In the genomic region with DNA sequence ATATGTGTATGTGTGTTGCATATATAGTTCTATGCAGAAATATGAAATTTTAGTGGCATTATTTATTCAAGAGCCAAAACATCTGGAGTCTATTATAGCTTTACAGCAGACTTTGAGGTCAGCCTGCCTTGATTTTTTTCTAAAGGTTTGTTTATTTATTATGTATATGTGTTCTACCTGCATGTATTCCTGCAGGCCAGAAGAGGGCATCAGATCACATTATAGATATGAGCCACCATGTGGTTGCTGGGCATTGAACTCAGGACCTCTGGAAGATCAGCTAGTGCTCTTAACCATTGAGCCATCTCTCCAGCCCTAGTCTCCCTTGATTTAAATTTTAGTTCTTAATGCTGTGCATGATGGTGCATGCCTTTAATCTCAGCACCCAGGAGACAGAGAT, we compare ENCODE assay signal across 20 mouse cellular contexts. TPM values are rescaled to one million over a fixed set of nuclear protein-coding genes. Genes with fewer than 3 reads are reported as not detected.
DNase-seq lines count a peak whose midpoint lies in the region; ATAC-seq and TF ChIP-seq lines count a peak whose summit lies in the region.
"Had no signal": no experiment of that assay in that cellular context is flagged by ENCODE, and none has a peak within 500 bp of the region (broad histone marks: within the 10 kb centered on the region; RNA-seq: fewer than 3 reads in every experiment).

No protein-coding gene starts in this region.

- peak; percentile 49 for TF ChIP-seq CTCF in intestine, postnatal 0 days (IDR thresholded peaks at IDR 0.05; ENCODE audit: low read depth)
- peak; percentile 47 for TF ChIP-seq CTCF in midbrain, postnatal 0 days (IDR thresholded peaks at IDR 0.05)
- peak; percentile 58 for TF ChIP-seq CTCF in Patski (IDR thresholded peaks at IDR 0.05)

- DNase-seq in midbrain, postnatal 0 days (ENCODE audit: low spot score): no peak
- DNase-seq in Patski (ENCODE audit: low read depth, low spot score): no peak
- DNase-seq in cerebellum, postnatal 14 days: no peak
- DNase-seq in spleen, postnatal 36 days (ENCODE audit: low spot score in 2 of 2): no peak
- DNase-seq: adrenal gland, postnatal 14 days; cerebellum, adult 9-11 months; gastrocnemius, postnatal 36 days; lung, adult 2 months; lung, postnatal 4 days; retina, postnatal 1 day; right cerebral cortex, postnatal 4 days had no signal

- in situ Hi-C loops in Patski (cut with MboI; ENCODE audit: low pct_unique_long_range_greater_than_20kb): no loop called here

- no peak overlapping the region for H3K4me2 ChIP-seq in intestine, postnatal 0 days (replicated peaks; ENCODE audit: low read depth)
- no peak overlapping the region for H3K4me2 ChIP-seq in intestine, embryonic 15.5 days (replicated peaks)
- H3K4me2 ChIP-seq in midbrain, postnatal 0 days (ENCODE audit: low read depth, low read length, poor library complexity, severe bottlenecking): no peak overlapping the region
- H3K4me2 ChIP-seq in midbrain, embryonic 16.5 days (ENCODE audit: low read length): no peak overlapping the region
- H3K4me2 ChIP-seq: embryonic facial prominence, embryonic 12.5 days; kidney, embryonic 15.5 days had no signal

- H3K9me3 ChIP-seq in intestine, postnatal 0 days (ENCODE audit: control insufficient read depth): no peaks in the 10 kb centered on the region
- H3K9me3 ChIP-seq in intestine, embryonic 15.5 days: no peaks in the 10 kb centered on the region
- H3K9me3 ChIP-seq in midbrain, postnatal 0 days (ENCODE audit: low read length): no peaks in the 10 kb centered on the region
- H3K9me3 ChIP-seq in midbrain, embryonic 16.5 days (replicated peaks; ENCODE audit: control insufficient read depth, low read length, poor library complexity, severe bottlenecking): no peaks in the 10 kb centered on the region
- H3K9me3 ChIP-seq: embryonic facial prominence, embryonic 12.5 days; heart, embryonic 10.5 days; kidney, embryonic 15.5 days had no signal

- H3K9ac ChIP-seq in intestine, postnatal 0 days (ENCODE audit: low read depth, low read length): no peak overlapping the region
- H3K9ac ChIP-seq in intestine, embryonic 15.5 days: no peak overlapping the region
- no peak overlapping the region for H3K9ac ChIP-seq in midbrain, postnatal 0 days (replicated peaks; ENCODE audit: low read length, poor library complexity, severe bottlenecking)
- H3K9ac ChIP-seq in midbrain, embryonic 16.5 days (ENCODE audit: low read depth, low read length): no peak overlapping the region
- H3K9ac ChIP-seq: embryonic facial prominence, embryonic 12.5 days; kidney, embryonic 15.5 days had no signal

- H3K4me3 ChIP-seq in intestine, postnatal 0 days (ENCODE audit: low read depth, low read length): no peak overlapping the region
- no peak overlapping the region for H3K4me3 ChIP-seq in intestine, embryonic 15.5 days (replicated peaks)
- H3K4me3 ChIP-seq in midbrain, postnatal 0 days (ENCODE audit: low read depth, low read length): no peak overlapping the region
- H3K4me3 ChIP-seq in midbrain, embryonic 16.5 days (ENCODE audit: low read depth, low read length): no peak overlapping the region
- H3K4me3 ChIP-seq: embryonic facial prominence, embryonic 12.5 days; erythroblast, embryonic 14.5 days; heart, embryonic 10.5 days; kidney, embryonic 15.5 days had no signal

- no peaks in the 10 kb centered on the region for H3K27me3 ChIP-seq in intestine, postnatal 0 days (replicated peaks; ENCODE audit: control insufficient read depth, insufficient read depth, low read length)
- H3K27me3 ChIP-seq in intestine, embryonic 15.5 days (replicated peaks): no peaks in the 10 kb centered on the region
- H3K27me3 ChIP-seq in midbrain, postnatal 0 days (ENCODE audit: insufficient read depth, low read length): no peaks in the 10 kb centered on the region
- H3K27me3 ChIP-seq in midbrain, embryonic 16.5 days (ENCODE audit: control insufficient read depth, insufficient read depth, low read depth, low read length): no peaks in the 10 kb centered on the region
- no peaks in the 10 kb centered on the region for H3K27me3 ChIP-seq in Patski
- H3K27me3 ChIP-seq: embryonic facial prominence, embryonic 12.5 days; kidney, embryonic 15.5 days had no signal

- ATAC-seq in intestine, postnatal 0 days: no peak
- ATAC-seq in intestine, embryonic 15.5 days: no peak
- no peak for ATAC-seq in midbrain, postnatal 0 days (ENCODE audit: low FRiP score)
- no peak for ATAC-seq in midbrain, embryonic 16.5 days
- ATAC-seq in Patski: no peak
- ATAC-seq: activated CD4-positive, CD25-positive, alpha-beta regulatory T cell, adult 4 months; forebrain, embryonic 14.5 days had no signal

- peaks cover 61% of the 10 kb centered on the region for H3K36me3 ChIP-seq in intestine, postnatal 0 days (ENCODE audit: control insufficient read depth, insufficient read depth)
- H3K36me3 ChIP-seq in intestine, embryonic 15.5 days: peaks cover 29% of the 10 kb centered on the region
- peaks cover 47% of the 10 kb centered on the region for H3K36me3 ChIP-seq in midbrain, postnatal 0 days (ENCODE audit: insufficient read depth, low read length)
- H3K36me3 ChIP-seq in midbrain, embryonic 16.5 days (ENCODE audit: control insufficient read depth, insufficient read depth, low read length): peaks cover 34% of the 10 kb centered on the region

- POLR2A ChIA-PET in Patski (lab: Charles Lee): interaction anchor here (0.6 kb wide), 1 partner anchor 9 kb away, joined by 3 read pairs; no protein-coding TSS in a partner anchor

- CTCF ChIA-PET in Patski (lab: Charles Lee): interaction anchor here (1.3 kb wide), 1 partner anchor 23 kb away, joined by 6 read pairs; no protein-coding TSS in a partner anchor

- no peaks in the 10 kb centered on the region for H3K4me1 ChIP-seq in intestine, postnatal 0 days (replicated peaks; ENCODE audit: control insufficient read depth, insufficient read depth, low read length)
- H3K4me1 ChIP-seq in intestine, embryonic 15.5 days (replicated peaks): no peaks in the 10 kb centered on the region
- no peaks in the 10 kb centered on the region for H3K4me1 ChIP-seq in midbrain, postnatal 0 days (ENCODE audit: insufficient read depth, low read length)
- no peaks in the 10 kb centered on the region for H3K4me1 ChIP-seq in midbrain, embryonic 16.5 days (ENCODE audit: control insufficient read depth, insufficient read depth, low read length)
- H3K4me1 ChIP-seq: embryonic facial prominence, embryonic 12.5 days; heart, embryonic 10.5 days; kidney, embryonic 15.5 days had no signal

- H3K27ac ChIP-seq in intestine, postnatal 0 days (ENCODE audit: low read depth, low read length): no peak overlapping the region
- H3K27ac ChIP-seq in intestine, embryonic 15.5 days: no peak overlapping the region
- H3K27ac ChIP-seq in midbrain, postnatal 0 days (ENCODE audit: low read depth, low read length): no peak overlapping the region
- H3K27ac ChIP-seq in midbrain, embryonic 16.5 days (ENCODE audit: low read length): no peak overlapping the region
- H3K27ac ChIP-seq: embryonic facial prominence, embryonic 12.5 days; heart, embryonic 10.5 days; kidney, embryonic 15.5 days had no signal

RNA-seq across cellular contexts. Expression of gene Nde1, which starts 15.4 kb away (rescaled TPM):
- 18.5 TPM in 2 replicates for polyA plus RNA-seq in intestine, postnatal 0 days (2015; fragmentation: Nextera tagmentation; extraction: Ambion mirVana)
- polyA plus RNA-seq in intestine, embryonic 15.5 days (2015; fragmentation: Nextera tagmentation; extraction: Ambion mirVana): 68.7 and 70.0 TPM in 2 replicates
- 10.5 and 14.6 TPM in 2 replicates for total RNA-seq in midbrain, postnatal 0 days (2014; rRNA removed)
- 10.7 and 12.0 TPM in 2 replicates for polyA plus RNA-seq in midbrain, postnatal 0 days (2015; fragmentation: Nextera tagmentation; extraction: Ambion mirVana)
- 18.7 and 21.9 TPM in 2 replicates for polyA plus RNA-seq in midbrain, embryonic 16.5 days (2015; fragmentation: Nextera tagmentation; extraction: Ambion mirVana)
- 81.0 TPM for polyA plus RNA-seq in Patski (2021)

RNA-seq across cellular contexts. Expression of gene Marf1, which starts 15.4 kb away (rescaled TPM):
- 7.0 and 7.8 TPM in 2 replicates for polyA plus RNA-seq in intestine, postnatal 0 days (2015; fragmentation: Nextera tagmentation; extraction: Ambion mirVana)
- polyA plus RNA-seq in intestine, embryonic 15.5 days (2015; fragmentation: Nextera tagmentation; extraction: Ambion mirVana): 12.7 and 13.7 TPM in 2 replicates
- total RNA-seq in midbrain, postnatal 0 days (2014; rRNA removed): 24.0 and 29.7 TPM in 2 replicates
- polyA plus RNA-seq in midbrain, postnatal 0 days (2015; fragmentation: Nextera tagmentation; extraction: Ambion mirVana): 8.7 and 9.4 TPM in 2 replicates
- 16.0 and 16.4 TPM in 2 replicates for polyA plus RNA-seq in midbrain, embryonic 16.5 days (2015; fragmentation: Nextera tagmentation; extraction: Ambion mirVana)
- polyA plus RNA-seq in Patski (2021): 23.4 TPM
